Mouse (Mus musculus) heart, adult 8-10 months (tissue): ENCODE measurements at regions not wholly inside any gene's neighbourhood (a gene's known extent, or its start where the extent isn't known, plus 50 kb on each side); places are given as distances from the start of the nearest gene placed in this dataset.
"Not testable (repeated sequence)": the region's sequence is repeated elsewhere in the genome, so short reads cannot be mapped to it uniquely, and the experiment has no call there.

Experiments used
- DNase-seq: peaks from one replicate; pipeline ENCODE4 v3.0.0; 2022; ENCODE audit warnings: low spot score

GRCm38 (mm10) chr8:19976461-19976860 is 73.3 kb downstream of the Gm31371 start:
- not testable (repeated sequence) for DNase-seq

GRCm38 (mm10) chr8:19979536-19980345 is 76.5 kb downstream of the Gm31371 start:
- peak; percentile 56 for DNase-seq

- not testable (repeated sequence) for DNase-seq
Measured at GRCm38 (mm10) chr8:19980346-19980726, 77.1 kb downstream of the Gm31371 start.

GRCm38 (mm10) chr8:20008106-20008505 is 104.9 kb downstream of the Gm31371 start:
- DNase-seq, result not testable (repeated sequence)

GRCm38 (mm10) chr8:20010947-20011346 is 107.8 kb downstream of the Gm31371 start:
- not testable (repeated sequence) for DNase-seq

- DNase-seq, result not testable (repeated sequence)
Measured at GRCm38 (mm10) chr8:20013278-20013677, 110.1 kb downstream of the Gm31371 start.

- not testable (repeated sequence) for DNase-seq
Measured at GRCm38 (mm10) chr8:20014451-20015130, 111.4 kb downstream of the Gm31371 start.

- DNase-seq, result not testable (repeated sequence)
Measured at GRCm38 (mm10) chr8:20015411-20016081, 112.4 kb downstream of the Gm31371 start.

GRCm38 (mm10) chr8:20016082-20016840 is 113.1 kb downstream of the Gm31371 start:
- not testable (repeated sequence) for DNase-seq

- DNase-seq, result not testable (repeated sequence)
Measured at GRCm38 (mm10) chr8:20025521-20025920, 122.3 kb downstream of the Gm31371 start.

GRCm38 (mm10) chr8:20027956-20028355 is 124.8 kb downstream of the Gm31371 start:
- not testable (repeated sequence) for DNase-seq

GRCm38 (mm10) chr8:20030131-20030530 is 126.9 kb downstream of the Gm31371 start:
- DNase-seq, result not testable (repeated sequence)

GRCm38 (mm10) chr8:20057626-20058025 is 154.4 kb downstream of the Gm31371 start:
- peak; percentile 42 for DNase-seq

GRCm38 (mm10) chr8:20098121-20098520 is 194.9 kb downstream of the Gm31371 start:
- DNase-seq, result not testable (repeated sequence)

GRCm38 (mm10) chr8:20100241-20100640 is 197.0 kb downstream of the Gm31371 start:
- DNase-seq, result not testable (repeated sequence)

GRCm38 (mm10) chr8:20102374-20102773 is 199.2 kb downstream of the Gm31371 start:
- not testable (repeated sequence) for DNase-seq

- DNase-seq, result not testable (repeated sequence)
Measured at GRCm38 (mm10) chr8:20107154-20107553, 204.0 kb downstream of the Gm31371 start.

GRCm38 (mm10) chr8:20116785-20117184 is 213.6 kb downstream of the Gm31371 start:
- DNase-seq, result not testable (repeated sequence)

- not testable (repeated sequence) for DNase-seq
Measured at GRCm38 (mm10) chr8:20119581-20119980, 216.4 kb downstream of the Gm31371 start.

- DNase-seq, result not testable (repeated sequence)
Measured at GRCm38 (mm10) chr8:20120186-20120585, 217.0 kb downstream of the Gm31371 start.

- DNase-seq, result not testable (repeated sequence)
Measured at GRCm38 (mm10) chr8:20121391-20121909, 218.3 kb downstream of the Gm31371 start.
